Mouse (Mus musculus): ENCODE measurements at regions not wholly inside any gene's neighbourhood (a gene's known extent, or its start where the extent isn't known, plus 50 kb on each side); places are given as distances from the start of the nearest gene placed in this dataset.

DNA sequence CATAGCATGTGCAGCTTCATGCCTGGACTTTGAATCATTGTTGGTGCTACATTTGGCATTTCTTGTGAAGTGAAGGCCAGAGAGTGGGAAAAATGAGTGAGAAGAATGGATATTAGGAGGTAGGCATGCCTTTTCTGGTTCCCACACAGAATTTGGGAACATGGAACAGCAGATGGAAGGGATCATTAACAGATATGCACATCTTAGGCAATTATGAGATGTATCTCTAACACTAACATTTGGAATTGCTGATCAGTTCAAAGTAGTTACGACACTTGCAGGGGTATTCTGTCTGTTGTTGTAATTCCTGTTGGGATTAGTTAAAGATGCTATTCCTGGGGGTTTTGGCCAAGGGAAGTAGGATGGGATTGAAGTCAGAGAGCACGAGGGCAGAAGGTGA, 2164.4 kb downstream of the 4930444P10Rik start:
- Histone ChIP-seq H3K9me3 (no peaks in the 10 kb centered on the region), H3K4me3 (no peak overlapping the region), H3K27ac (no peak overlapping the region), H3K27me3 (ENCODE audit: insufficient read depth, poor library complexity, severe bottlenecking) (no peaks in the 10 kb centered on the region), H3K36me3 (no peaks in the 10 kb centered on the region), H3K4me1 (replicated peaks) (no peaks in the 10 kb centered on the region)
- DNase-seq (ENCODE audit: low spot score) = no peak
- whole genome bisulfite sequencing = 88% methylated on average over 2 of the region's 2 CpGs

DNA sequence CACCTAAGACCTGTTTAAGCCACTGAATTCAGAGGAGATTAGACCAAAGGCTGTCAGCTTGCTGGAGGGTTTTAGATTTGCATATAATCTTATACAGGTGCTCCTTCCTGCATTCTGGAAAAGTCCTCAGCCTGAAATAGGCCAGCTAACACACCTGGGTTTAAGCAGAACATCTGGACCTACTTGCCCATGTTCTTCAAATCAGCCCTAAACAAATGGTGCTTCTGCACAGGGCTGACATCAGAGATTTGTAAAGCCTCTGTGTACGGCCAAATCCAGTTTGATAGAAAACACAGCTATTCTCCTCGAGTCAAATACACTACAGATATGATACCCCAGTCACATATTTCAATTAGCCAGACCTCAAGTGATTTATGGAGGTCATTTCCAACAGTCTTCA, 2165.2 kb downstream of the 4930444P10Rik start:
- Histone ChIP-seq H3K27me3 (ENCODE audit: insufficient read depth, poor library complexity, severe bottlenecking) (no peaks in the 10 kb centered on the region), H3K36me3 (no peaks in the 10 kb centered on the region), H3K4me1 (replicated peaks) (no peaks in the 10 kb centered on the region), H3K4me3 (no peak overlapping the region), H3K27ac (no peak overlapping the region), H3K9me3 (no peaks in the 10 kb centered on the region)
- WGBS = 80% methylated on average over 2 of the region's 2 CpGs
- DNase-seq (ENCODE audit: low spot score) = no peak

DNA sequence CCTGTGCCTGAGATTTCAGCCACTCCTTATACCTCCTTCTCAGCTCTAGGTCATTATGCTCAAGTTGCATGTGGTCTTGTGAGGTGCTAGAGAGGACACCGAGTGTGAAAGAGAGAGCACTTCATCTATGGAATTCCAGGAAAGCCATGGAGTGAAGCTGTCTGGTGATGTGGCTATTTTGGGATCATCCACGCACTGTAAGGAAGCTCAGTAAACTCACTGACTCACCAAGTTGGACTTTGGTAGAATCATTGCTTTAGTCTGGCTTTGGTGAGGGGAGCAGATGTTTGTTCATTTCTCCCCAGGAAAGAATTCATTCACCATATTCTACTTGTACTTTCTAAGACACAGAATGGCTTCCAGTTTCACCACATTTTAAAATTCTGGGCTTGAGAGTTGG, 2167.1 kb downstream of the 4930444P10Rik start:
- no peak for DNase-seq (ENCODE audit: low spot score)
- 93% methylated on average over 2 of the region's 2 CpGs for WGBS
- no peaks in the 10 kb centered on the region for H3K27me3 ChIP-seq (ENCODE audit: insufficient read depth, poor library complexity, severe bottlenecking)
- no peaks in the 10 kb centered on the region for H3K36me3 ChIP-seq
- no peaks in the 10 kb centered on the region for H3K4me1 ChIP-seq (replicated peaks)
- no peak overlapping the region for H3K4me3 ChIP-seq
- H3K27ac ChIP-seq = no peak overlapping the region
- peaks cover 10% of the 10 kb centered on the region; the same call in 1 of the 2 replicates for H3K9me3 ChIP-seq

DNA sequence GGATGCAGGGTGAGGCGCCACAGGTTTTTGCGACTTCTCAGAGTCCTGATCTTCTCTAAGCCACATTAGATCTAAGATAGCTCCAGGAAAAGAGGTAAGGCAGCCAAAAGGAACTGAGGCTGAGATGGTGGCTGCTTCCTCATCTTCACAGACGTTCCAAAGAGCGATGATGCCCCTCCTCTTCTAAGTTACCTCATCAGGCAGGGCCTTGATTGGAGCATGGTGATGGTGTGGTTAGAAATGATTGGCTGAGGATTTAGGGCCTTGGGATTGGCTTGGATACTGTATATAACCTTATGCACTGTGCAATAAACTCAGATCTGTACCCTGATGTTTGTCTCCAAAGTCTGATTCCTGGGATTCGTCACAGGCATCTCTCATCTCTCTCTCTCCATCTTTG, 2177.9 kb downstream of the 4930444P10Rik start:
- Histone ChIP-seq H3K27me3 (ENCODE audit: insufficient read depth, poor library complexity, severe bottlenecking) (no peaks in the 10 kb centered on the region), H3K9me3 (no peaks in the 10 kb centered on the region), H3K27ac (no peak overlapping the region), H3K36me3 (no peaks in the 10 kb centered on the region), H3K4me1 (replicated peaks) (no peaks in the 10 kb centered on the region), H3K4me3 (no peak overlapping the region)
- 87% methylated on average over 5 of the region's 5 CpGs for WGBS
- DNase-seq (ENCODE audit: low spot score) = no peak

DNA sequence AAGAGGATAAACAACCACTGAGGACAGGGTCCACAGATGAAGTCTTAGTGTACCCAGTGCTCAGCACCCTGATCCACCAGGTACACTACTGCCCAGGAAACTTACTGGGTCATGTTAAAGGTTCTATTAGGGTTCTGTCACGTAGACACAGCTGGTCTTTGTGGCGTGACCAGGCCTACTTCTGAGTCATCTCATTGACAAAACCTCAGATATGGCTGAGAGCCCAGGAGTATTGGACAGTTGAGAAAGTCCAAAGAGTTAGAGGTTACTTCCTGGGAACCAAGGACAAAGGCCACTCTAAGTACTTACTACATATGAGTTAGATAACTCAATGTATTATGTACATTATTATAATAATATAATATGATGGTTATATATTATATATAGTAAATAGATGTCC, 2214.0 kb downstream of the 4930444P10Rik start:
- H3K4me1 ChIP-seq (replicated peaks) = no peaks in the 10 kb centered on the region
- H3K9me3 ChIP-seq = no peaks in the 10 kb centered on the region
- no peaks in the 10 kb centered on the region for H3K27me3 ChIP-seq (ENCODE audit: insufficient read depth, poor library complexity, severe bottlenecking)
- no peak for DNase-seq (ENCODE audit: low spot score)
- no peaks in the 10 kb centered on the region for H3K36me3 ChIP-seq
- 87% methylated on average over 2 of the region's 2 CpGs for WGBS
- no peak overlapping the region for H3K27ac ChIP-seq
- no peak overlapping the region for H3K4me3 ChIP-seq

DNA sequence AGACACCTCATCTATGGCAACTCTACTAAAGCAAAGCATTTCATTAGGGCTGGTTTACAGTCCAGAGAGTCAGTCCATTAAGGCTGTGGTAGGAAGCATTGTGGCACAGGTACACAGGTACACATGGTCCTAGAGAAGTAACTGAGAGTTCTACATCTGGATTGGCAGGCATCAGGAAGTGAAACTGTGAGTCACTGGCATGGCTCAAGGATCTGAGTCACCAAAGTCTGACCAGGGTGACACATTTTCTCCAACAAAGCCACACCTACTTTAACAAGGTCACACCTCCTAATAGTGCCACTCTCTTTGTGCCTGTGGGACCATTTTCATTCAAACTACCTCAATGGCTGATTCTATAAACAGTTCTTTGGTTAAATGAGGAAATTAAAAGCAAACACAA, 2219.2 kb downstream of the 4930444P10Rik start:
- Histone ChIP-seq H3K36me3 (no peaks in the 10 kb centered on the region), H3K27me3 (ENCODE audit: insufficient read depth, poor library complexity, severe bottlenecking) (no peaks in the 10 kb centered on the region)
- DNase-seq (ENCODE audit: low spot score) = no peak

DNA sequence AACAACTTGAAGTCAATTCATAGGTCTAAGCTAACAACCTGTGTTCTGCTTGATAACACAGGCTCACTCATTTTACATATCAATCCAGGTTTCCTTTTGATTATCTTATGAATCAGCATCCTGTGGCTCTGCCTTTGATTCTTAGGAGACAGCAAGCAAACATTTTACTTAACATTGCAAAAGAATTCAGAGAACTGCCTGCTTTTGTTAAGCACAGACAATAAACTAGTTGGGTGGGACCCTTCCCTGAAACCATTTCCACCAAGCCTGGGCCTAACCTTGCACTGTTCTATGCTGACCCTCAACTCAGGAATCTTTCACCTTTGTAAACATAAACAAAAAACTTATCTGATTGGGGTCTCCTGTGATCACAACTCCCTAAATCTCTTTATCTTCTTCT, 2220.6 kb downstream of the 4930444P10Rik start:
- H3K9me3 ChIP-seq = no peaks in the 10 kb centered on the region
- DNase-seq (ENCODE audit: low spot score) = no peak
- H3K27me3 ChIP-seq (ENCODE audit: insufficient read depth, poor library complexity, severe bottlenecking) = no peaks in the 10 kb centered on the region
- H3K4me1 ChIP-seq (replicated peaks) = no peaks in the 10 kb centered on the region
- no peak overlapping the region for H3K4me3 ChIP-seq
- no peak overlapping the region for H3K27ac ChIP-seq
- no peaks in the 10 kb centered on the region for H3K36me3 ChIP-seq

More for the DNA sequence above, 2219.2 kb downstream of the 4930444P10Rik start:
- H3K4me1 ChIP-seq (replicated peaks) = no peaks in the 10 kb centered on the region
- no peaks in the 10 kb centered on the region for H3K9me3 ChIP-seq
- H3K27ac ChIP-seq = no peak overlapping the region
- H3K4me3 ChIP-seq = no peak overlapping the region

DNA sequence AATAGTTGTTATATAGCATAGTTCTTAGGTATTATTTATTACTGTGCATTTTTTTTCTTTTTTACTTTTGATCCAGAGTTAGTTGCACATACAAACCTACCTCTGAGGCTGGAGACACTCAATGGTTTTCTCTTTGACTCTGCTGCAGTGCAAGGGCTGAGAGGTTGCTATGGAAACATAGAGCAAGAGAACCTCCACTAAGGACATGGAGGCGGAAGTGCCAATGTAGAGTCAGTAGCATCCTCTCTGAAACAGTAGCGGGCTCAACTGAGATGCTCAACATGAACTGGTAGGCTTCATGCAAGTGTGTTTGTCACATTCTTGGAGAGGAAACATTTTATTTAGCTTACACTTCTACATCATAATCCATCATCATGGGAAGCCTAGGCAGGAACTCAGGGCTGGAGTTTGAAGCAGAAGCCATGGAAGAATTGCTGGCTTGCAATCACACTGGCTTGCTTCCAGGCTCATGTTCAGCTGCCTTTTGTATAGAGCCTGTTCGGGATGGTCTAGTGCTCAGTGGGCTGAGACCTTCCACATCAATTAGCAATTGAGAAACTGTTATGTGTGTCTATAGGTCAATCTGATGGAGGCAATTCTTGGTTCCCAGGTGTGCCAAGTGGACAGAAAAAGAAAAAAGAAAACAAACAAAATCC, 2222.4 kb downstream of the 4930444P10Rik start:
- no peaks in the 10 kb centered on the region for H3K36me3 ChIP-seq
- no peaks in the 10 kb centered on the region for H3K9me3 ChIP-seq
- DNase-seq (ENCODE audit: low spot score) = no peak
- no peak overlapping the region for H3K4me3 ChIP-seq
- no peaks in the 10 kb centered on the region for H3K4me1 ChIP-seq (replicated peaks)
- WGBS = 77% methylated on average over 3 of the region's 3 CpGs
- H3K27ac ChIP-seq = no peak overlapping the region
- no peaks in the 10 kb centered on the region for H3K27me3 ChIP-seq (ENCODE audit: insufficient read depth, poor library complexity, severe bottlenecking)

DNA sequence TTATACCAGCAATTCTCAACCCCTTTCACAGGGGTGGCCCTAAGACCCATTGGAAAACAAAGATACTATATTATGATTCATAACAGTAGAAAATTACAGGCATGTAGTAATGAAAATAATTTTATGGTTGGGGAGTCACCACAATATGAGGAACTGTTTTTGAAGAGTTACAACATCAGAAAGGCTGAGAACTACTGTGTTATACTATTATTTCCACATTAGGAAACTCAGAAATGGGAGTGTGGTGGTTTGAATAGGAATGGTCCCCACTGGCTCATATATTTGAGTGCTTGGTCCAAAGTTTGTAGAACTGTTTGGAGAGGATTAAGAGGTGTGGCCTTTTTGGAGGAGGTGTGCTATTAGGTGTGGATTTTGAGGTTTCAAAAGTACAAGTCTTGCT, 2227.4 kb downstream of the 4930444P10Rik start:
- no peak overlapping the region for H3K4me3 ChIP-seq
- H3K4me1 ChIP-seq (replicated peaks) = peaks cover 13% of the 10 kb centered on the region; the same call in 1 of the 2 replicates
- no peaks in the 10 kb centered on the region for H3K36me3 ChIP-seq
- no peak overlapping the region for H3K27ac ChIP-seq
- no peaks in the 10 kb centered on the region for H3K27me3 ChIP-seq (ENCODE audit: insufficient read depth, poor library complexity, severe bottlenecking)
- H3K9me3 ChIP-seq = no peaks in the 10 kb centered on the region
- DNase-seq (ENCODE audit: low spot score) = no peak

DNA sequence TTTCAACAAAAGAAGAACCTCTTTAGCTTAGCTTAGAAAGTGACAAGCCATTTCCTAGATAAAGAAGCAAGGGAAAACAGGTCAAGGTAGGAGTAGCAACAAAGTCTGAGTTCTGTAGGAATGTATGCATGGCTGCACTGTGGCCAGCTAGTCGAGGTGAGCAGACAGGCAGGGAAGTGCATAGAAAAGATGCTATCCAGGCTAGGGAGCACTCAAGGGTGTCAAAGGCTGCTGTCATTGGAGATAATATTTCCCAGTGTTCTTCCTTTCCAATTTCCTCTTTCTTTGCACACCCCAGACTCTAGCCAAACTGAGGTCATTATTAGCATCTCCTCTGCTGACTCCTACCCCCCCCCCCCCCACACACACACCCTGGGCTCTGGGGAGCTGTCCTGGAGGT, 2229.4 kb downstream of the 4930444P10Rik start:
- Histone ChIP-seq H3K9me3 (no peaks in the 10 kb centered on the region), H3K4me3 (no peak overlapping the region), H3K36me3 (no peaks in the 10 kb centered on the region), H3K27me3 (ENCODE audit: insufficient read depth, poor library complexity, severe bottlenecking) (peaks cover 4% of the 10 kb centered on the region; the same call in 1 of the 2 replicates), H3K4me1 (replicated peaks) (peaks cover 26% of the 10 kb centered on the region; the same call in 1 of the 2 replicates), H3K27ac (no peak overlapping the region)
- 42% methylated on average over 1 of the region's 1 CpGs for WGBS
- no peak for DNase-seq (ENCODE audit: low spot score)

DNA sequence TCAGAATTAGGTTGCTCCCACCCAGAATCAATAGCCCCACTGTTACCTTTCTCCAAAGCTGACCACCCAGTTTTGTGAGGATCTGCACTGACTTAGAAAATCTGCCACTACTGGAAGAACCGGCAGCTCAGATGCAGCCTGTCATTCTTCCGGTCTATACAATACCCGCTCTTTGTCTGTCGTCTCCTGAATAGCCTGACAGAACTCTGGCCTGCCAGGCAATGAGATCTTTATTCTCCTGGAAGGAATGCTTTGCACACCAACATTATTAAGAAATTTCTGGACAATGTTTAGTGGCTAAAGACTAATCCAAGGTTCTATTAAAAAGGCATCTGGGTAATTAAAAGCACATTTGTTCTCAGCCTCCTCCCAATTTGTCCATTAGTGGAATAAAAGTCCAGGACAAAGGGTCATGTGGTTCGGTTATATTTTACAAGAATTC, 2232.0 kb downstream of the 4930444P10Rik start:
- H3K4me3 ChIP-seq = no peak overlapping the region
- no peaks in the 10 kb centered on the region for H3K9me3 ChIP-seq
- peaks cover 4% of the 10 kb centered on the region; the same call in 1 of the 2 replicates for H3K27me3 ChIP-seq (ENCODE audit: insufficient read depth, poor library complexity, severe bottlenecking)
- no peaks in the 10 kb centered on the region for H3K36me3 ChIP-seq
- H3K27ac ChIP-seq = peak overlapping the region; percentile 71
- 24% methylated on average over 5 of the region's 5 CpGs for WGBS
- peaks cover 26% of the 10 kb centered on the region; the same call in 1 of the 2 replicates for H3K4me1 ChIP-seq (replicated peaks)
- DNase-seq (ENCODE audit: low spot score) = peak; percentile 34

DNA sequence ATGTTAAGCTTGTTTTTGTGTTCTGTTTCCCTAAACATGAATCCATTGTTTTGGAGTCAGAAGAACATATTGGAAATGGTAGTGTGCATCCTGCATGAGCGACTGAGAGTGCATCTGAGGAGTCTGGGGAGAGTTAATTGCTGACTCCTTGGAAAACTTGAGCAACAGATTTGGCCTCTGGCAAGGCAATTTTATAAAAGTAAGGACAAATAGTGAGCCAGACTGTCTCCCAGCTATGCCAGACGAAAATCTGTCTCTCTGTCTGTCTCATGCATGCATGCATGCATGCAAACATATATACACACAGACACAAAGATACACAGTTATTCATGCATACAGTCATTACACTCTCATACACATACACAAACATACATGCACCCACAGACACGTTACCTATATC, 2232.7 kb downstream of the 4930444P10Rik start:
- Histone ChIP-seq H3K27me3 (ENCODE audit: insufficient read depth, poor library complexity, severe bottlenecking) (peaks cover 4% of the 10 kb centered on the region; the same call in 1 of the 2 replicates), H3K4me1 (replicated peaks) (peaks cover 26% of the 10 kb centered on the region; the same call in 1 of the 2 replicates), H3K9me3 (no peaks in the 10 kb centered on the region), H3K36me3 (no peaks in the 10 kb centered on the region), H3K4me3 (no peak overlapping the region), H3K27ac (peak overlapping the region; percentile 45)
- 64% methylated on average over 3 of the region's 3 CpGs for WGBS
- no peak for DNase-seq (ENCODE audit: low spot score)

DNA sequence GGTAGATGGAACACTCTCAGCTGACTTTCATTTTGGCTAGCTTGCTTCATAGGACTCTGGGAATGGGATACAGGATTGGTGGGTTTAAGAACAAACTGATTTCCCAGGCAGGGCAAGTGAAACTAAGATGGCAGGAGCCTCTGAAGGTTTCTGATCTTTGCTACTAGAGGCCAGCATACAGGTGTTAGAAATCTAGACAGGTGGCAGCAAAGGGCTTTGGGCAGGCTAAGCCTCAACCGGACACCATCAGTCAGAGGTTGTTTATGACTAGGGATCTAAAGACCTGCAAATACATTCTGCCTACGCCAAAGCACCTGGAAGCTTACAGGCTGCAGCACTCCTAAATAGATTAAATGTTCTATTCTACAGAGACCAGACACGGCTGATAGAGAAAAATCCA, 2233.4 kb downstream of the 4930444P10Rik start:
- DNase-seq (ENCODE audit: low spot score) = no peak
- peak overlapping the region; percentile 43; the same call in 1 of the 2 replicates for H3K27ac ChIP-seq
- peaks cover 4% of the 10 kb centered on the region; the same call in 1 of the 2 replicates for H3K27me3 ChIP-seq (ENCODE audit: insufficient read depth, poor library complexity, severe bottlenecking)
- H3K4me1 ChIP-seq (replicated peaks) = peaks cover 26% of the 10 kb centered on the region; the same call in 1 of the 2 replicates
- no peaks in the 10 kb centered on the region for H3K36me3 ChIP-seq
- H3K9me3 ChIP-seq = no peaks in the 10 kb centered on the region
- H3K4me3 ChIP-seq = no peak overlapping the region
- WGBS = 71% methylated on average over 3 of the region's 3 CpGs

Measured in hindbrain, embryonic 10.5 days (tissue).